Mouse (Mus musculus): ENCODE results near the gene Dpy19l1.

DNA sequence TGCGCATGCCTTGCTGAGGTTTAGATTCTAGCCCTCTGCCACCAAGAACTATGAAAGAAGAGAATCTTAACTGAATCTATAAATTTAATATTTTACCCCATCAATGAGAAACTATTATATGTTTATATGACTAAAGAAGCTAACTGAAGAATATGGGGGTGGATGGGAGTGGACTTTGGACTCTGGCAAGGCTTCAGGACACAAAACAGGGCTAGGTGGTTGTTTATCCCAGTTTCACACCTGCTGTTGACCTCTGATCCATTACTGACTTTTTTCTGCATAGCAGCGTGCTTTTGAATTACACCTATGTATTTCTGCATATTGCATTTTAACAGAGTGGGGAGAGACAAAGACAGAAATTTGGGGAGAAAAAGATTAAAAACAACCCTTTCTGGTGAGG is 124.1 kb downstream of the Dpy19l1 start:
- TF ChIP-seq POLR2A (IDR thresholded peaks at IDR 0.05; ENCODE audit: low read depth, low read length) (no peak), CTCF (IDR thresholded peaks at IDR 0.05; ENCODE audit: borderline replicate concordance, insufficient read depth, low read length) (no peak)

Measured in embryonic fibroblast, embryonic 13.5 days (primary cell).